Mouse (Mus musculus) brain, embryonic 14.5 days (tissue): Measurements from ENCODE around the gene Carmil1.

Experiments
- CTCF ChIP-seq: fragments of 200-500 bp; IDR thresholded peaks from 2 replicates; pipeline ENCODE4 v1.5.1; 2012; ENCODE audit warnings: inconsistent platforms, mild to moderate bottlenecking, moderate library complexity, borderline replicate concordance; ENCODE audit not compliant: insufficient read depth, insufficient read length; ENCODE audit errors: extremely low read depth
- POLR2A ChIP-seq: fragments of 200-500 bp; IDR thresholded peaks from 2 replicates; pipeline ENCODE4 v1.6.1; 2012; ENCODE audit warnings: mild to moderate bottlenecking, inconsistent platforms, borderline replicate concordance; ENCODE audit not compliant: poor library complexity, insufficient read depth, insufficient read length, severe bottlenecking; ENCODE audit errors: extremely low read depth

DNA sequence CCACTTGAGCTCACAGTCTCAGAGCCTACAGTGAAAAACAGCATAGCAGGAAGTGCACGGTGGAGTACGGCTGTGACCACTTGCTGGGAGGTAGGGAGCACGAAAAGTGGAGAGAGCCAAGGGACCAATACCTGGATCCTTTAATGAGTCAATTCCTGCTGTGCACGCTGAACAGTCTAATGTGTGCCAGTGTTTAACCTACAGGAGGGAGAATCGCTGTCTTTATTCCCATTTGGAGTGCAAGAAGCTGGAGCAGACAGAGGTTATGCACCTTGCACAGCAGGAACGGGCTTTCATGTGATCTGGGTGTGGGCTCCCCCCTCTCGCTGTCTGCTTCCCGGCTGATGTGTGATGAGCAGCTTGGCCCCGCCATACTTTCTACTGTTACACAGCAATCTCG, 101.1 kb downstream of the Carmil1 start:
- TF ChIP-seq CTCF = no peak
- no peak for TF ChIP-seq POLR2A
